Mouse (Mus musculus): Measurements from ENCODE around the gene Vmn1r188.

GRCm38 (mm10) chr13:22061422-22061821 lies 22.8 kb upstream of the Vmn1r188 start:
- TF ChIP-seq ZNF384 (IDR thresholded peaks at IDR 0.05; ENCODE audit: low read depth, low read length): no peak
- no peak for TF ChIP-seq ZC3H11A (IDR thresholded peaks at IDR 0.05; ENCODE audit: borderline replicate concordance, low read depth, low read length)
- TF ChIP-seq MAFK (IDR thresholded peaks at IDR 0.05; ENCODE audit: insufficient read depth, low read depth, low read length): no peak
- TF ChIP-seq CHD2 (IDR thresholded peaks at IDR 0.05; ENCODE audit: low read depth, low read length): no peak
- TF ChIP-seq HCFC1 (IDR thresholded peaks at IDR 0.05; ENCODE audit: borderline replicate concordance, insufficient read depth, low read length): no peak

All from ES-E14 (cell line).